Mouse (Mus musculus) monocyte, adult 2 months (primary cell): ENCODE measurements around the gene Gm42417.

Source experiments
- DNase-seq, 2 experiments: peaks; one replicate each; pipeline ENCODE4 v3.0.0; 2022; ENCODE audit warnings: low spot score in 2 of 2, low read depth in 1 of 2

The Gm42417 gene

DNA sequence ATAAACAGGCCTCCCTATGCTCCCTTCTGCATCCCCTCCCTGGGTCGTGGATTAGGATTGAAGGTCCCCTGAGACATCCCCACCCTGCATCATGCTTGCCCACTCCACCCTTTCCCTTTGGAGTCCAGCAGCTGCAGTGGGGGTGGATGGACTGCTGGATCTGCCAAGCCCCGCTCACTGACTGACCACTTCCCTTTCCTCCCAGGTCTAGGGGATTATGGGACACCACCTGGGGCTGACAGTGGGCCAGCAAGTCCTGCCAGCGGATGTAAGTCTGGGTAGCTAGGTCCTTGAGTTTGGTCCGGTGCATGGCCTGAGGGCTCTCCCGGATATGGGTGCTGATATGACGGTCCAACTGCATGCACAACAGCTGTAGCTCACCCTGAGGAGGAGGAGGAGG lies 24.9 kb upstream of the Gm42417 start:
- DNase-seq = no peak

GRCm38 (mm10) chr1:36563632-36564031 lies 24.4 kb upstream of the Gm42417 start:
- no peak for DNase-seq

GRCm38 (mm10) chr1:36563197-36563596 lies 24.0 kb upstream of the Gm42417 start:
- DNase-seq = no peak

DNA sequence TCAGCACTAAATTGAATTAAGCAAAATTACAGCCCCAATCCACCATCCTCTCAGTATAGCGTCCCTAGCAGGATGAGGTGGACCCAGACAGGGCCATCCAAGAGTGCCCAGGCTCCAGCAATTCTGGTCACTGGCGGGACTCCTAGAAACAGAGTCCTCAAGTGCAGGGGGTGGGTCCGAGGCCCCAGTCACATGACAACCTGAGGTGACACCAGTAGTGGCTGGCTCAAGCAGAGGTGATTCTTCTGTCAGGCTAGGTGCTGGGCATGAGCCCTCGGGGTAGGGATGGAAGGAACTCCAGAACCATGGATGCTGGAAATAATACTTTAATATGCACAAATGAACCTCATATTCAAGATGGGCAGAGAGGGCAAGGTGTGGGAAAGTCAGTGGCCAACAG lies 23.2 kb upstream of the Gm42417 start:
- no peak for DNase-seq

DNA sequence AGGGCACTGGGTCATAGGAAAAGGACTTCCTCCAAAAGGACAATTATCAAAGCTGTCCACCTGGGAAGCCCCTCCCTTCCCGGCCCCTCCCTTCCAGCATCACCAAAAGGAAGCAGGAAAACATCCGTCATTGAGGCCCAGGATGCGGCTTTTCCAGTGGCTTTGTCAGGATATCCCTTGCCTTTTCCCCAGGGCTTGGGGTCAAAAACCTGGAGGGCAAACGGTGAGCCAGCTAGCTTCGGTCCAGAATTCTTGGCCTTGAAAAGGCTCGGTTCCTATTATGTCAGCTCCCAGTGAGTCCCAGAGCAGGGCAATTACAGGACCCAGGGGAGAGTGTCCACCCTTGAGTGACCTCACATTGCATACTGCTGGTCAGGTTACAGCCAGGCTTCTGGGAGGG lies 21.7 kb upstream of the Gm42417 start:
- no peak for DNase-seq

GRCm38 (mm10) chr1:36559888-36560287 lies 20.7 kb upstream of the Gm42417 start:
- no peak for DNase-seq

DNA sequence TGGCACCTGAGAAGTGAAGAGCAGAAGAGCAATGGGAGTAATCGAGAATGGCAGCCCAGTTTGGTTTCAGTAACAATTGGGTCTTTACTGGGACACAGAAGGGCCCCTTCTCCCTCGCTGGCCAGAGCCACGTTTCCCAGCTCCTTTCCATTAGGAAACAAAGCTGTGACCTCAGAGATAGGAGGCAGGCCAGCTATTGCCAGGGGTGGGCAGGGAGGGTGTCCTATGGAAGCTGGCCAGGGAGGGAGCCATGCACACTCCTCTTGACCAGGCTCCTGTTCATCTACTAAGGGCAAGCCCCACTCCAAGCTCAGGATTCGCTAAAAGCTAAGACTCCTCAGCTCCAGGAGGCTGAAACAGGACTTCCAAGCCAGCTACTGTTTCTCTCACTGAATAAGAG lies 20.0 kb upstream of the Gm42417 start:
- no peak for DNase-seq

DNA sequence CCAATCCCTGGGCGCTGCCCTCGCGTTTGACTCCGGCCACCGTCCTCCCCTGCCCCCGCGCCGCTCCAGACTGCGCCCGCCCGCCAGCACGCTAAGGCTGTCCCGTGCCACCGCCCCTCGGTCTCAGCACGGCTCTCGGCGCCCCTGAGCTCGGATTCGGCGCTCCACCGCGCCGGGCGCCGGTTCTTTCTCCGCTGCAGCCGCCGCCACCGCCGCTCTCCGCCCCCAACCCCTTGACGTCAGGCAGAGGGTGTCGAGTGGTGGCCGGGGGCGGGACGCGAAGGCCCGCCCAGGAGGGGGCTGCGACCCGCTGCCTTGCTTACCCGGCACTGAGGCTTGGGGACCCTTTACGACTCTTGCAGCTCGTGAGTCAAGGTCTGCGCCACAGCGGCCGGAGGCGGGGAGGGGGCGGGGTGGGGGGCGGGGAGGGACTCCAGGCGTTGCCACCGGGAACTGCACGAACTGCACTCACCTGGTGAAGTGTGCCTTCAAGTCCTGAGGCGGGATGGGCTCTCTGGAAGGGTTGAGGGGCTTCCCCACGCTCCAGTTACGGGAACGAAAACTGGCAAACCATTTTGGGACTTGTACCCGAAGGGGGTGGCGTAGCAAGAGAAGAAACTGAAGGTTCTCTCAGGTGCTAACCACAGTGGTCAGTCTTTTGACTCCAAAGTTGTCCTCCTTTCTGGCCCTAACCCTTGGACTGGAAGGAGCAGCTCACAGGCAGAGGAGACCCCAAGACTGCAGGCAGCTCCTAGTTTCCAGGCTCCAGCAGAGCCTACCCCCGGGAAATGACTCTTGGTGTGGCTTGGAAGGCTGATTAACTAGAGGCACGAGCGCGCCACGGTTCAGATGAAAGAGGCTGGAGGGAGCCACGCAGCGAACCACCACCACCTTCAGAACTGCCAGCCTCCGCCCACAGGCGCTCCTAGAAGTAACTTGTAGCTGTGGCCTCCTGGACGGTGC lies 19.1 kb upstream of the Gm42417 start, which contains the start of gene Sema4c:
Gene Sema4c (minus strand): TSS at position 319 of the 963 bp plus-strand sequence.
- DNase-seq = no peak

- DNase-seq = no peak
These were observed 18.3 kb upstream of the Gm42417 start for GRCm38 (mm10) chr1:36557457-36558011.

DNA sequence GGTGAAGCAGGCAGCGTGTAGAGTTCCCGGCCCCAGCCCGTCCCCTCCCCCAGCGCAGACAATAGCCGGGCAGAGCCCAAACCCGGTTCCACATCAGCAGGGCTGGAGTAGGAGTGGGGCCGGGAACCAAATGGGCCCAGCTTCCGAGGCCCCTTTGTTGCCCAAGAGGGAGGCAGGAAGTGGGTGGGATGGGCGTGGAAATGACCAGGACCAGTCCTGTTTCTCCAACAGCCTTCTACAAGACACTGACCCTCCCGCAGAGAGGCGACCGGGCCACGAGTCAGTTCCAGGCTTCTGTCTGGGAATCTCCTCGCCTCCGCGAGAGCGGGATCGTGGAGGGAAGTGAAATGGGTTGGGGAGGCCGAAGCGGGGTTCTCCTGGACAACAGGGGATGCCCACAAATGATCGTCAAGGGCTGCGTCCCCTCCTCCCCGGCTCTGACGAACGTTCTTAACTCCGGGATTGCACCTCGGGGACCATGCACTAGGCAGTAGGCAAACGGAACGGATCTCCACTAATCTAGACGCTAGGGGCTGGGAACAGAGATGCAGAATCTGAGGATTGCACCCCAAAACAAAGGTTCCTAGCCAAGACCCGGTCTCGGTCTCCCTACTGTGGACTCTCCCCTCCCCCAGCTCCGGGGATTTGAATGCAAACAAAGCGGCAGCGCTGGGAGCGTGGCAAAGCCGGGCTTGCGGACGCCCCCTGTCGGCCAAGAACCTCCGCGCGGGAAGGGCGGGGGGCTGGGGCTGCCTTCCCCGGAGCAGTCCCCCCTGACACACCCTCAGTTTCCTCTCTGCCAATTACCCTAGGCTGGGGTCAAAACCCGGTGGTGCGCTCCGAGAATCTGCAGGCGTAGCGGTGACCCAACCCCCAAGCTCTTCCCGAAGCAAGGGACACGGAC lies 17.6 kb upstream of the Gm42417 start:
- DNase-seq = peak in 1 of 2 experiments; percentile 64

DNA sequence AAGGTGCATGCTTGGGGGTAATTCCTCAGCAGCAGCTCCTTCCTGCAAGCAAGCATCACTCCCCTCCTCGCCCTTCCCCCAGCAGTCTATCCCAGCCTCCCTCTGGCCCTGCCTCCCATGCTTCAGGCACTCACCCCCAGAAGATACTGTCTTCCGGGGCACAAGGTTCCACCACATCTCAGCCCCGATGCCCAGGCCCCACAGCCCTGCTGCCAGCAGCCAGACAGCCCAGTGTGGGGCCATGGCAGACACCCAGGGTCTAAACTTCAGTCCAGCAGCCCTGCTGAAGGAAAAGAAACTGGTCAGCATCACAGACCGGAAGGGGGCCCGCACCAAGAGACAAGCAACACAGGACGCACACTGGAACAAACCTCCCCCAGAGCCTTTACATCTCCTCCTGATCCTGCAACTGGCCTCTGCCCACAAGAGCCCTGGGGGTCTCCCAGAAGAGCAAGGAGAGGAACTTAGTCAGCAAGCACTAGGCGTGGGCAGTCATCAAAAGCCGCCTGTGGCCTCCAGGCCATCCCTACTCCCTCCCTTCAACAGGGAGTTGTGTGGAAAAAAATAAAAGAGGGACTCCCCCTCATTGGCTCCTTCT lies 16.7 kb upstream of the Gm42417 start:
- DNase-seq = no peak

DNA sequence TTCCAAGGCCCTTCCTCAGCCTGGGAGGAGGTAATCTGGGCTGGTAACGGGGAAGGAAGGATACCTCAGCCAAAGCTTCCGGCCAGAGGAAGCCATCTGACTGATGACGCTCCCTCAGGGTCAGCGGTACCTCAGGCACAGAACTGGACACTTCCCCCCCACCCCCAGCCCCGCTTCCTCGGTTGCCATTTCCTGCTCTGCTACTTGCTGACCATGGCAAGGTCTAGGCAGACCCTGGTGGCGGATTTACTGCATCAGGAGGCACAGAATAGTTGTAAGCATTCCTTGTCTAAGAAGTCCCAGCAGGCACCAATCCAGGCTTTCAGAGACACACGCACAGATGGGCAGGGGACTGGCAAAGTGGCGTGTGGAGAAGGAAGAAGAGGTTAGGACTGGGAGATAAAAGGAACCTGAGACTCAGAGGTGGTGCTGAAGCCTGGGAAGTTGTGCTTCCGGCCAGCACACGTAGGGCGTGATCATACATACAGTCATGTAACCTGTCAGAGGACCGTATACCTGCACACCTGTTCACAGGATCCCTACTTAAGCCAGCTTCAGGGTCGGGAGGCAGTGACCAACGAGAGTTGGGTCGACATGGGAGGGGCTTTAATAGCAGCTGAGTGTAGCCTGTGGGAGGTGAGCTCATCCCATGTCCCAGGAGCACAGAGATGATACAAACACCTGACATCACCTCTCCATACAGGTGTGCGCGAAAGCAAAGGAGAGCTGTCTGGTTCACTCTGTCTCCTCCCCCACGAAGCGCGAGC lies 15.6 kb upstream of the Gm42417 start:
- DNase-seq = no peak

GRCm38 (mm10) chr1:36552506-36552905 lies 13.3 kb upstream of the Gm42417 start:
- DNase-seq = no peak

DNA sequence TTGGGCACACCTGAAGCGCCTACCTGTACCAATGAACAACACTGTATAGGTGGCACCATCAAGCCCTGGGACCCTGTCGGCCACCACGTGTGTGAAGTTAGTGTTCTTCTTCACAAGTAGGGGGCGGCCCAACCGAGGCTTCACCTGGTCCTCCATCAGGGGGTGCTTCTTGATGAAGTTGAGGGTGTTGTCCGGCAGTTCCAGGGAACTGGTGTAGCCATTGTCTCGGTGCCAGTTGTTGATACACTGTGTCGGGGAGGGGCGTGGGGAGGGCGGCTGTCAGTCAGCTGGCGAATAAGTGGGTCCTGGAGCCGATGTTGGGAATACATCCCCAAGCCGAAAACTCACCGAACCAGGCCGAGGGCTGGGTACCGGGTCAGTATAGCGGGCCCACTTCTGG lies 12.7 kb upstream of the Gm42417 start:
- no peak for DNase-seq

DNA sequence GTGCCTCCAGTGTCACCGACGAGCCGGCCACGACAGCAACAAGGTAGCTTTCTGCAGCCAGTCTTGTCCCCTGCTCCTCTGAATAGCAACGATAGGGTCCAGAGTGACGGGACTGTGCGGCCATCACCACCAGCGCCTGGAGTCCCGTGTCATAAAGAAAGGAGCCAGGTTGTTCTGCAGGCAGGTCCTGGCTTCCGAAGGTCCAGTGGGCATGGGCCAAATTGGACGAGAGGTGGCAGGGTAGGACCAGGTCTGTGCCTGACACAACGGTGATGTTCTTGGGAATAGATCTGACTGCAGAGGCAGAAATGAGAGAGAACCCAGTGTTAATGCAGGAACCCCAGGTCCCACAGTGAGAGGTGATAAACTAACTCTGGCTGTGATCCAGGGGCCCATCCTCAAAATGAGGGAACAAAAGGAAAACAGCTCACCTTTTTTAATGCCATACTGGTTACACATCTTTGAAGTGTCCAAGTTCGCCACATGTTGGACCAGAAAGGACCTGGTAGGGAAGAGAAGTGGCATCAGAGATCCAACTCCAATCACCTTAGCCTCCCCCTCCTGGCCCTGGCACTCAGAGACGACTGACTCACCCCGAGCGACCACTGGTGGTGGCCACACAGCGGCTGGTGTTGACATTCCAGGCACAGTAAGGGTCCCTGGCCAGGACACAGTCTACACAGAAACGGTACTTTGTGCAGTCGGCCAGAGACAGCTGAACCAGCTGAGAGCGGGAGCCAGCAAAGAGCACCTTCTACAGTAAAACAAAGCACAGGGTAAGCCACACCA lies 11.0 kb upstream of the Gm42417 start:
- no peak for DNase-seq

- DNase-seq = no peak
These were observed 10.3 kb upstream of the Gm42417 start for GRCm38 (mm10) chr1:36549491-36549890.

DNA sequence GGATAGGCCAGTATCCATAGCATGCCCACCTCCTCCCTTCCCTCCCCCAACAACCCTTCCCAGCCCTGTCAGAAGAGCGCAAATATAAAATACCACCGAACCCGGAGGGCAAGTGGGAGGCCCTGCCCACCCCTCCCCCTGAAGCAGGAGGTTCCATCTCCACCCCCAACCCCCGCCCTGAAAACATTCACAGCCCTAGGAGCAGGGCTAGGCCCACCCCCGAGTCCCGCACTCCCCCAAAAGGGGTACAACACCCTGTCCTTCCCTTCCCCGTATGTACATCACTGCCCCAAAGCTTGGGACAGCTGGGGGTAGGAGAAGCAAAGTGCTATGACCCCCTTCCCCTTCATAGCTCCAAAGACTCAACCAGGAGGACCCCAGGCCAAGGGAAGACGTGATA lies 9.5 kb upstream of the Gm42417 start:
- no peak for DNase-seq

DNA sequence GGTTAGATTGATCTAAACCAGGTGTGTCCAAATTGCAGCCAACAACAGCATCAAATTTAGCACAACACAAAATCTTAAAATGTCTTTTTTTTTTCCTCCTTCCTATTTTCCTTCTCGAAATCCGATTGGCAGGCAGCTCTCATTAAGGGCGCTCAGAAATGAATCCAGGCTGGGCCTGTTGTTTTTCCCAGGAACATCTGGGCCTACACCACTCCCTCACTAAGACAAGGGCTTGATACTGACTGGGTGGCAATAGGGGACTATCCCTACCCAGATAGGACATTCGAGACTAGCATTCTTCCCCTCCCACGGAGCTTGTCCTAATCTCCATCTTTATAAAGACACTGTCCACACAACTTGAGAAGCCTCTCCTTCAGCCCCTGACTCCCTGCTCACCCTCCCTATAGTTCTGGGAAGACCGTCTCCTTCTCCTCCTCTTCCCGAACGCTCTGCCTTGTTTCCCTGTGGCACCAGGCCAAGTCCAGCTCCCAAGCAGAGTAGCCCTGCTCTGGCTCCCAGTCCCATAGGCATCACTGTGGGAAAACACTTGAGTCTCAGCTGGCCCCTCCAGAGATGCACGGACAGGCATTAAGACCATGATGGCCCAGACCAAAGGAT lies 8.9 kb upstream of the Gm42417 start:
- DNase-seq = no peak

- peak; percentile 89 to 90 for DNase-seq
These were observed 7.8 kb upstream of the Gm42417 start, which contains the start of gene Ankrd39 for GRCm38 (mm10) chr1:36546888-36547471. Gene Ankrd39 (minus strand): TSS chr1:36547445.
